Mouse (Mus musculus) liver, adult 2 months (tissue): Measurements from ENCODE around the gene Dffa. TPM values are rescaled to one million over a fixed set of nuclear protein-coding genes. Genes with fewer than 3 reads are reported as not detected.

Source experiments
- DNase-seq: peaks from one replicate; pipeline ENCODE4 v3.0.0-alpha.2; 2011; ENCODE audit warnings: low read depth, low spot score; ENCODE audit errors: extremely low read depth
- H3K27ac ChIP-seq: fragments of 200-500 bp; replicated peaks from 2 replicates; pipeline ENCODE4 v1.5.1; 2012; ENCODE audit warnings: low read depth, mild to moderate bottlenecking, control low read depth, inconsistent platforms, low read length; ENCODE audit not compliant: insufficient read depth
- H3K27me3 ChIP-seq: fragments of 200-500 bp; 2 replicates; pipeline ENCODE4 v1.6.1; 2012; ENCODE audit warnings: mild to moderate bottlenecking, moderate library complexity, low read length, inconsistent platforms; ENCODE audit not compliant: control insufficient read depth, insufficient read depth
- H3K36me3 ChIP-seq: fragments of 200-500 bp; 2 replicates; pipeline ENCODE4 v1.6.1; 2012; ENCODE audit warnings: low read length, inconsistent platforms; ENCODE audit not compliant: control insufficient read depth, insufficient read depth
- H3K4me1 ChIP-seq: fragments of 200-500 bp; 2 replicates; pipeline ENCODE4 v1.6.1; 2011; ENCODE audit warnings: low read length; ENCODE audit not compliant: control insufficient read depth, insufficient read depth
- H3K4me3 ChIP-seq: fragments of 200-500 bp; 2 replicates; pipeline ENCODE4 v1.5.1; 2011; ENCODE audit warnings: low read depth, mild to moderate bottlenecking, control low read depth, low read length, moderate library complexity; ENCODE audit not compliant: insufficient read depth
- H3K79me2 ChIP-seq: fragments of 200-500 bp; 2 replicates; pipeline ENCODE4 v1.6.1; 2012; ENCODE audit warnings: inconsistent platforms, mild to moderate bottlenecking, low read length, moderate library complexity; ENCODE audit not compliant: control insufficient read depth, insufficient read depth
- H3K9ac ChIP-seq: fragments of 200-500 bp; 2 replicates; pipeline ENCODE4 v1.6.1; 2012; ENCODE audit warnings: low read depth, mild to moderate bottlenecking, control low read depth, inconsistent platforms, low read length
- CTCF ChIP-seq: fragments of 200-500 bp; IDR thresholded peaks from 2 replicates; pipeline ENCODE4 v1.5.1; 2011; ENCODE audit warnings: low read depth, low read length, control low read depth
- POLR2A ChIP-seq: fragments of 200-500 bp; IDR thresholded peaks from 2 replicates; pipeline ENCODE4 v1.6.1; 2011; ENCODE audit warnings: low read length, control low read depth; ENCODE audit not compliant: insufficient read depth; ENCODE audit errors: extremely low read depth
- WGBS: fragments of 180-500 bp; shearing (Covaris S2); methylation state at CpG from one replicate; pipeline ENCODE4 v1.1.7; 2018; 5-methylcytosine and 5-hydroxymethylcytosine counted together
- polyA plus RNA-seq: library from polyadenylated mRNA; depleted of rRNA; stranded (reverse); fragments of >200 nt; gene quantifications from 2 replicates; pipeline ENCODE4 v1.2.3, GENCODE M21; 2012
- total RNA-seq: library from RNA; depleted of rRNA; stranded (reverse); fragments of >200 nt; gene quantifications from 2 replicates; pipeline ENCODE4 v1.2.3, GENCODE M21; 2014

The Dffa gene
- total and polyA plus RNA-seq, 2 experiments: 11.8 to 14.8 TPM

GRCm38 (mm10) chr4:149060621-149061431 is 43.1 kb upstream of the Dffa start:
- Histone ChIP-seq H3K4me3 (no peak overlapping the region), H3K27ac (no peak overlapping the region), H3K79me2 (peaks cover 35% of the 10 kb centered on the region), H3K4me1 (peaks cover 5% of the 10 kb centered on the region), H3K27me3 (no peaks in the 10 kb centered on the region), H3K36me3 (no peaks in the 10 kb centered on the region; the same call in 1 of the 2 replicates), H3K9ac (no peak overlapping the region)
- no peak for TF ChIP-seq CTCF
- no peak for TF ChIP-seq POLR2A
- no peak for DNase-seq
- WGBS: 75% methylated on average over 14 of the region's 14 CpGs

DNA sequence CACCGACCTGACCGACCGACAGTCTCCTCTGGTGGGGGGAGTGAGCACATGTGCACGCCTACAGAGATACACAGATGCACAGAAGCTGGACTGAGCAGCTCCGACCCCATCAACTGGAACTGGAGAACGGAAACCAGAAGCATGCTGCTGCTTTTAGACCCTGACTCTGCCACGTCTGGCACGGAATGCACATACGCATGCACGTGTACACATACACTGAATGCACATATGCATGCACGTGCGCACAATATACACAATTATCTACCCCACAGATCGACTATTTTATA is 42.6 kb upstream of the Dffa start:
- H3K79me2 ChIP-seq: peaks cover 34% of the 10 kb centered on the region
- no peaks in the 10 kb centered on the region for H3K27me3 ChIP-seq
- no peak overlapping the region for H3K27ac ChIP-seq
- 89% methylated on average over 13 of the region's 13 CpGs for WGBS
- no peak overlapping the region for H3K4me3 ChIP-seq
- DNase-seq: no peak
- no peak for TF ChIP-seq CTCF
- no peak for TF ChIP-seq POLR2A
- H3K4me1 ChIP-seq: peaks cover 5% of the 10 kb centered on the region
- H3K36me3 ChIP-seq: no peaks in the 10 kb centered on the region; the same call in 1 of the 2 replicates
- H3K9ac ChIP-seq: no peak overlapping the region

GRCm38 (mm10) chr4:149062406-149063318 is 41.3 kb upstream of the Dffa start:
- H3K4me1 ChIP-seq: peaks cover 5% of the 10 kb centered on the region
- H3K27ac ChIP-seq: no peak overlapping the region
- no peak overlapping the region for H3K4me3 ChIP-seq
- peaks cover 40% of the 10 kb centered on the region for H3K79me2 ChIP-seq
- 56% methylated on average over 21 of the region's 21 CpGs for WGBS
- 0 out of 2 replicates have a peak, but pooled peaks have one; percentile 4 for TF ChIP-seq CTCF
- no peak for TF ChIP-seq POLR2A
- H3K9ac ChIP-seq: no peak overlapping the region
- H3K36me3 ChIP-seq: peaks cover 2% of the 10 kb centered on the region; the same call in 1 of the 2 replicates
- H3K27me3 ChIP-seq: no peaks in the 10 kb centered on the region
- peak; percentile 79 for DNase-seq

- TF ChIP-seq POLR2A (no peak), CTCF (no peak)
- H3K9ac ChIP-seq: peak overlapping the region; percentile 32; the same call in 1 of the 2 replicates
- H3K27me3 ChIP-seq: no peaks in the 10 kb centered on the region
- H3K4me3 ChIP-seq: no peak overlapping the region
- H3K79me2 ChIP-seq: peaks cover 45% of the 10 kb centered on the region
- peaks cover 5% of the 10 kb centered on the region; the same call in 1 of the 2 replicates for H3K36me3 ChIP-seq
- no peak overlapping the region for H3K27ac ChIP-seq
- no peak for DNase-seq
- whole genome bisulfite sequencing: 60% methylated on average over 23 of the region's 23 CpGs
- H3K4me1 ChIP-seq: peaks cover 5% of the 10 kb centered on the region
These were observed 39.7 kb upstream of the Dffa start for GRCm38 (mm10) chr4:149064061-149064854.
